Mouse (Mus musculus) brain, adult 2 months (tissue): Measurements from ENCODE around the gene Fgf22.

Experiments
- DNase-seq: peaks from one replicate; pipeline ENCODE4 v3.0.0; 2011; ENCODE audit warnings: low read depth, low spot score

Fgf22 gene

GRCm38 (mm10) chr10:79792339-79793040, 37.6 kb downstream of the Fgf22 start:
- DNase-seq: no peak

- peak; percentile 86 for DNase-seq
Measured at GRCm38 (mm10) chr10:79793051-79793737, 38.3 kb downstream of the Fgf22 start, which contains the start of gene Palm. Gene Palm, plus strand, starts transcription at chr10:79793572.

- peak; percentile 88 for DNase-seq
Measured at GRCm38 (mm10) chr10:79793738-79794490, 39.0 kb downstream of the Fgf22 start.

GRCm38 (mm10) chr10:79794491-79794931, 39.6 kb downstream of the Fgf22 start:
- peak; percentile 53 for DNase-seq

- no peak for DNase-seq
Measured at GRCm38 (mm10) chr10:79795905-79796304, 41.0 kb downstream of the Fgf22 start.

- DNase-seq: no peak
Measured at GRCm38 (mm10) chr10:79797326-79797725, 42.5 kb downstream of the Fgf22 start.

- DNase-seq: no peak
Measured at GRCm38 (mm10) chr10:79798289-79798928, 43.5 kb downstream of the Fgf22 start.

GRCm38 (mm10) chr10:79800508-79800907, 45.6 kb downstream of the Fgf22 start:
- no peak for DNase-seq

GRCm38 (mm10) chr10:79801837-79802236, 47.0 kb downstream of the Fgf22 start:
- no peak for DNase-seq

- peak; percentile 82 for DNase-seq
Measured at GRCm38 (mm10) chr10:79802331-79802971, 47.6 kb downstream of the Fgf22 start.

- DNase-seq: peak; percentile 96
Measured at GRCm38 (mm10) chr10:79803716-79804323, 48.9 kb downstream of the Fgf22 start.

GRCm38 (mm10) chr10:79805636-79806035, 50.8 kb downstream of the Fgf22 start:
- DNase-seq: no peak

GRCm38 (mm10) chr10:79806331-79806730, 51.5 kb downstream of the Fgf22 start:
- no peak for DNase-seq

- no peak for DNase-seq
Measured at GRCm38 (mm10) chr10:79806972-79807371, 52.1 kb downstream of the Fgf22 start.

- DNase-seq: peak; percentile 81
Measured at GRCm38 (mm10) chr10:79807826-79808225, 53.0 kb downstream of the Fgf22 start.
